Mouse (Mus musculus): ENCODE results near the gene Gm13278. TPM values are rescaled to one million over a fixed set of nuclear protein-coding genes. Genes with fewer than 3 reads are reported as not detected.
"Not testable (repeated sequence)": the region's sequence is repeated elsewhere in the genome, so short reads cannot be mapped to it uniquely, and the experiment has no call there.

The Gm13278 gene
- not detected in 2 replicates for polyA plus RNA-seq (2015; fragmentation: Nextera tagmentation; extraction: Ambion mirVana)

DNA sequence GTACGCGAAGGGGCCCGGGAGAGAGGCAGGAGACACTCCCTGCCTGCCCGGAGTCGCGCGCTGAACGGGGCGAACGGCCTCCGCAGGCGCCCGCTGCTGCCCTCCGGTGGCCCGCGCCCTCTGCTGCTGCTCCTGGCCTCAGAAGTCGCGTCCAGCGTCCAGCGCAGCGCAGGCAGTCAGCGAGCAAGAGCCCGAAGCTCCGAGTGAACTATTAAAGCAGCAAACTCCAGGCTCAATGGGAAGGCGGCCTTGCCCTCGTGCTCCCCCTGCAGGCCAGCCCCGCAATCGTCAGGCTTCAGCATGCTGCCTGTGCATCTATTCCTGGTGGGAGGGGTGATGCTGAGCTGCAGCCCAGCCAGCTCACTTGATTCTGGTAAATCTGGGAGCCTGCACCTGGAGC, at the start of gene Gm13278:
Gene Gm13278 (plus strand): TSS at position 301 of the 400 bp plus-strand sequence.
- H3K27me3 ChIP-seq; H3K9ac ChIP-seq; ATAC-seq (replicated peaks; ENCODE audit: low FRiP score); H3K4me1 ChIP-seq; H3K4me2 ChIP-seq; H3K36me3 ChIP-seq; H3K4me3 ChIP-seq (replicated peaks); H3K27ac ChIP-seq; H3K9me3 ChIP-seq (replicated peaks): not testable (repeated sequence)
- WGBS, result no CpG with 5 or more reads among the region's 28 CpGs

DNA sequence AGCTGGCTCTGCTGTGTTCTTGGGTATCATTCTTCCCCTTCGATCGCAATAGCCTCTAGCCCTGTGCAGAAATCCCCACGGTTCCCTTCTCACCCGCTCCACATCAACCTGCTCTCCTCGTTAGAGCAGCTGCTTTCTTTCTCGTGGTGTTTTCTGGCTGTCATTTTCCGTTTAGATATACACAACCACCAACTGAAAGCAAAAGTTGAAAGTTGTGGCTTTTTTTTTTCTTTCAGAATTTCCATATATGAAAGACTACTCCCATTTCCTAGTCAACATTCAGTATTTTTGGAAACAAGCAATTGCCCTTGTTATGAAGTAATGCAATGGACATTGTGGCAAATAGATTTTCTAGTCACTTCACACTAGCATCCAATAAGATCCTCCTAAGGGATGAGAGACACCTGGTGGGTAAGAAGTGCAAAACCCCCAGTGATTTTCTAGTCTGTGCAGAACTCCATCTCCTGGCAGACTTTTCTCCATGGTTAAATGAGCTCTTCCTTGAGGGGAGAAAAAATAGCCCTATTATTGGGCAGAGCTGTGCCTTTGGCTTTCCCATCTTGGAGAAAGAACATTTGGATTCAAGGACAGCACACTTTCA, 48.5 kb upstream of the Gm13278 start:
- no peaks in the 10 kb centered on the region for H3K4me1 ChIP-seq
- 0 out of 2 replicates have a peak, but pooled peaks cover 2% of the 10 kb centered on the region for H3K27me3 ChIP-seq
- 73% methylated on average over 7 of the region's 7 CpGs for WGBS
- no peak overlapping the region for H3K27ac ChIP-seq
- ATAC-seq (replicated peaks; ENCODE audit: low FRiP score), result no peak
- no peaks in the 10 kb centered on the region for H3K9me3 ChIP-seq (replicated peaks)
- no peak overlapping the region for H3K4me2 ChIP-seq
- no peak overlapping the region for H3K9ac ChIP-seq
- no peak overlapping the region for H3K4me3 ChIP-seq (replicated peaks)
- no peaks in the 10 kb centered on the region for H3K36me3 ChIP-seq

- no peak overlapping the region for H3K4me3 ChIP-seq (replicated peaks)
- H3K4me2 ChIP-seq, result no peak overlapping the region
- H3K9me3 ChIP-seq (replicated peaks), result no peaks in the 10 kb centered on the region
- no peaks in the 10 kb centered on the region for H3K36me3 ChIP-seq
- H3K4me1 ChIP-seq, result no peaks in the 10 kb centered on the region
- WGBS, result 66% methylated on average over 3 of the region's 3 CpGs
- no peak overlapping the region for H3K9ac ChIP-seq
- H3K27me3 ChIP-seq, result no peaks in the 10 kb centered on the region
- no peak overlapping the region for H3K27ac ChIP-seq
- ATAC-seq (replicated peaks; ENCODE audit: low FRiP score), result no peak
These were observed 47.1 kb upstream of the Gm13278 start for GRCm38 (mm10) chr4:88744207-88744606.

- no peak for ATAC-seq (replicated peaks; ENCODE audit: low FRiP score)
- 58% methylated on average over 6 of the region's 6 CpGs for WGBS
- Histone ChIP-seq H3K9me3 (replicated peaks) (no peaks in the 10 kb centered on the region), H3K9ac (no peak overlapping the region), H3K36me3 (no peaks in the 10 kb centered on the region), H3K27ac (no peak overlapping the region), H3K4me2 (no peak overlapping the region), H3K27me3 (no peaks in the 10 kb centered on the region), H3K4me1 (no peaks in the 10 kb centered on the region), H3K4me3 (replicated peaks) (no peak overlapping the region)
These were observed 41.4 kb upstream of the Gm13278 start for GRCm38 (mm10) chr4:88749926-88750325.

DNA sequence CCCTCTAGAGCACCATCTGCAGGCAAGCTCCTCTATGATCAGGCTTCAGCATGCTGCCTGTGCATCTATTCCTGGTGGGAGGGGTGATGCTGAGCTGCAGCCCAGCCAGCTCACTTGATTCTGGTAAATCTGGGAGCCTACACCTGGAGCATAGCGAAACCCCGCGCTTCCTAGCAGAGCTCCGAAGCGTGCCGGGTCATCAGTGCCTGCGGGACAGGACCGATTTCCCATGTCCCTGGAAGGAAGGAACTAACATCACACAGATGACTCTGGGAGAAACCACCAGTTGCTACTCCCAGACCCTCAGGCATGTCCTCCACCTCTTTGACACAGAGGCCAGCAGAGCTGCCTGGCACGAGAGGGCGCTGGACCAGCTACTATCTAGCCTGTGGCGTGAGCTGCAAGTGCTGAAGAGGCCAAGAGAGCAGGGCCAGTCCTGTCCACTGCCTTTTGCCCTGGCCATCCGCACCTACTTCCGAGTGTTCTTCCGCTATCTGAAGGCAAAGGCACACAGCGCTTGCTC, 36.5 kb upstream of the Gm13278 start, which contains the start of gene Gm13271:
Gene Gm13271 (plus strand): TSS at position 51 of the 523 bp plus-strand sequence.
- not testable (repeated sequence) for H3K27me3 ChIP-seq; H3K9me3 ChIP-seq (replicated peaks); H3K27ac ChIP-seq; H3K36me3 ChIP-seq; ATAC-seq (replicated peaks; ENCODE audit: low FRiP score); H3K4me1 ChIP-seq; H3K9ac ChIP-seq; H3K4me3 ChIP-seq (replicated peaks); H3K4me2 ChIP-seq
- 82% methylated on average over 15 of the region's 15 CpGs for WGBS

DNA sequence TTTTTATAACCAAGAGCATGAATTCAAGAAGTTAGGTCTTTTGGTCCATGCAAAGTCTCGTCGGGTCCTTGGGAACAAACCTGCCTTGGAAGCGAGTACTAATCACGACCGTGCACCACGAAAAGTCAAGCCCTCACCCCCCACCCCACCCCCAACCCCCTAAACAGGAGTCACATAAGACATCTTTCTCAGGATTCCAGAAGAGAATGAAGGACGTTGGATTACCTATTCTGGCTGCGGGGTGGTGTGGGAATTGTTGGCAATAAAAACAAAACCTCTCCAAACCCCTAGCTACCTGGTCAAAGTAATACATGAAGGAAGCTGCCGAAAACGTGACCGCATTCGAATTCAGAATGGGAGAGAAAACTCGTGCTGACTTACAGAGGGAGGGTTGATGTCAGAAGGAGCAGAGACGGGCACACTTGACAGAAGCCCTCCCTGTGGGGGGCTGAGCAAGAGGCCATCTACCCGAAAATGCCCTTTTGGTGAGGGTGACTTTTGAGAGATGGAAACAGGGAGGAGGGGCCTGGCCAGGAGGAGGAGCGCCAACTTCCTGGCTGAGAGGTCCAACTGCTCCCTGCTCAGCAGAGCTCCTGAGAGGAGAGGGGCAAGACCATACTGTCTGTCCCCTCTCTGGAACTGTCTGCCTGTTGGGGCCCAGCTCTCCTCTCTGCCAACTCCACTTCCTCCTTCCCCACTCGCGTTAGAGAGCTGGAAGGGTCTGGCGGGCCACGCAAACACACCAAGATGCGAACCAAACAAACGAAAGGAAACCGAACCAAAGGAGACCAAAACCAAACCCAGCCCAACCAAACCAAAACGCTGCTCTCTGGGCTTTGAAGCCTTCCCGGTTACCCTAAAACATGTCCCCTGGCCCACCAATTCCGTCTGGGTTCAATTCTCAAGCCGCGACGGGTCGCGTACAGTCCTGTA, 34.5 kb upstream of the Gm13278 start:
- not testable (repeated sequence) for H3K36me3 ChIP-seq; H3K4me1 ChIP-seq; ATAC-seq (replicated peaks; ENCODE audit: low FRiP score); H3K9me3 ChIP-seq (replicated peaks); H3K27me3 ChIP-seq
- Histone ChIP-seq H3K4me3 (replicated peaks) (peak overlapping the region; percentile 56), H3K9ac (peak overlapping the region; percentile 66), H3K27ac (peak overlapping the region; percentile 97), H3K4me2 (peak overlapping the region; percentile 83)
- WGBS, result 8% methylated on average over 29 of the region's 31 CpGs

- H3K27me3 ChIP-seq; H3K4me1 ChIP-seq; H3K36me3 ChIP-seq; H3K9me3 ChIP-seq (replicated peaks): not testable (repeated sequence)
- 0% methylated on average over 21 of the region's 21 CpGs for WGBS
- H3K4me3 ChIP-seq (replicated peaks), result peak overlapping the region; percentile 56
- peak overlapping the region; percentile 83 for H3K4me2 ChIP-seq
- H3K9ac ChIP-seq, result peak overlapping the region; percentile 66; the same call in 1 of the 2 replicates
- ATAC-seq (replicated peaks; ENCODE audit: low FRiP score), result peak; percentile 100
- peak overlapping the region; percentile 97 for H3K27ac ChIP-seq
These were observed 33.7 kb upstream of the Gm13278 start for GRCm38 (mm10) chr4:88757628-88758031.

- H3K4me1 ChIP-seq; H3K4me2 ChIP-seq; H3K4me3 ChIP-seq (replicated peaks); H3K9me3 ChIP-seq (replicated peaks); ATAC-seq (replicated peaks; ENCODE audit: low FRiP score); H3K27ac ChIP-seq; H3K9ac ChIP-seq; H3K27me3 ChIP-seq; H3K36me3 ChIP-seq: not testable (repeated sequence)
- 90% methylated on average over 9 of the region's 9 CpGs for WGBS
These were observed 32.6 kb upstream of the Gm13278 start for GRCm38 (mm10) chr4:88758751-88759150.

DNA sequence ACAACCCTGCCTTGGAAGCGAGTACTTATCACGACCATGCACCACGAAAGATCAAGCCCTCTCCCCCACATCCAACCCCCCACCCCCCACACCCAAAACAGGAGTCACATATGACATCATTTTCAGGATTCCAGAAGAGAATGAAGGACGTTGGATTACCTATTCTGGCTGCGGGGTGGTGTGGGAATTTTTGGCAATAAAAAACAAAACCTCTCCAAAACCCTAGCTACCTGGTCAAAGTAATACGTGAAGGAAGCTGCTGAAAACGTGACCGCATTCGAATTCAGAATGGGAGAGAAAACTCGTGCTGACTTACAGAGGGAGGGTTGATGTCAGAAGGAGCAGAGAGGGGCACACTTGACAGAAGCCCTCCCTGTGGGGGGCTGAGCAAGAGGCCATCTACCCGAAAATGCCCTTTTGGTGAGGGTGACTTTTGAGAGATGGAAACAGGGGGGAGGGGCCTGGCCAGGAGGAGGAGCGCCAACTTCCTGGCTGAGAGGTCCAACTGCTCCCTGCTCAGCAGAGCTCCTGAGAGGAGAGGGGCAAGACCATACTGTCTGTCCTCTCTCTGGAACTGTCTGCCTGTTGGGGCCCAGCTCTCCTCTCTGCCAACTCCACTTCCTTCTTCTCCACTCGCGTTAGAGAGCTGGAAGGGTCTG, 31.6 kb upstream of the Gm13278 start, which contains the start of gene Gm13283:
Gene Gm13283 (plus strand): TSS at position 510 of the 659 bp plus-strand sequence.
- WGBS, result 21% methylated on average over 10 of the region's 14 CpGs
- peak within 1 kb of the TSS; percentile 34 for H3K4me3 ChIP-seq (replicated peaks)
- peak within 1 kb of the TSS; percentile 54 for H3K4me2 ChIP-seq
- H3K9ac ChIP-seq; H3K9me3 ChIP-seq (replicated peaks); ATAC-seq (replicated peaks; ENCODE audit: low FRiP score); H3K4me1 ChIP-seq; H3K27me3 ChIP-seq; H3K36me3 ChIP-seq: not testable (repeated sequence)
- peak within 1 kb of the TSS; percentile 82 for H3K27ac ChIP-seq

- not testable (repeated sequence) for H3K27me3 ChIP-seq; H3K9me3 ChIP-seq (replicated peaks); H3K36me3 ChIP-seq; H3K4me1 ChIP-seq; ATAC-seq (replicated peaks; ENCODE audit: low FRiP score); H3K9ac ChIP-seq
- H3K4me2 ChIP-seq, result peak overlapping the region; percentile 54
- under 1% methylated on average over 23 of the region's 28 CpGs for WGBS
- peak overlapping the region; percentile 82 for H3K27ac ChIP-seq
- peak overlapping the region; percentile 34 for H3K4me3 ChIP-seq (replicated peaks)
These were observed 30.9 kb upstream of the Gm13278 start for GRCm38 (mm10) chr4:88760431-88760830.

DNA sequence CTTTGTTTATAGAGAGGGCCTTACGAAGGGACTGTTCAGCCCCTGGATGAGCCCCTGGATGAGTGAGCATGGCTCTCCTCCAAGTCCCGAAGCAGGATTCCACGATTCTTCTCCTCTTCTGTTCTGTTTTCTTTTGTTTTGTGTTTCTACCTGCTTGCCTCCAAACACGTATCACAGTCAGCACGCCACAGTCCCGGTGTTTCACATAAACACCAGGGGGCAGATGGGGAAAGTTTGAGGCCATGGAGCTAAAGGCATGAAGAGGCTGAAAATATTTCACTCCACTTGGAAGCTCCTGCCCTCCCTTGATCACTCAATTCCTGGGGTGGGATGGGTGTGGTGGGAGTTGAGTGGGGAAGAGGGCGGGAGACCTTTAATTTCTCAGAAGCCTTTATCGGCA, 29.6 kb upstream of the Gm13278 start:
- H3K9me3 ChIP-seq (replicated peaks); H3K9ac ChIP-seq; H3K4me3 ChIP-seq (replicated peaks); H3K36me3 ChIP-seq; H3K4me2 ChIP-seq; H3K27ac ChIP-seq; H3K27me3 ChIP-seq; H3K4me1 ChIP-seq; ATAC-seq (replicated peaks; ENCODE audit: low FRiP score): not testable (repeated sequence)
- WGBS, result 74% methylated on average over 6 of the region's 8 CpGs

GRCm38 (mm10) chr4:88762341-88762740, 29.0 kb upstream of the Gm13278 start:
- ATAC-seq (replicated peaks; ENCODE audit: low FRiP score), result not testable (repeated sequence)

More at GRCm38 (mm10) chr4:88762341-88762740, 29.0 kb upstream of the Gm13278 start:
- H3K36me3 ChIP-seq; H3K27ac ChIP-seq; H3K4me1 ChIP-seq; H3K27me3 ChIP-seq; H3K9me3 ChIP-seq (replicated peaks); H3K4me3 ChIP-seq (replicated peaks); H3K9ac ChIP-seq: not testable (repeated sequence)
- WGBS, result 51% methylated on average over 9 of the region's 9 CpGs
- H3K4me2 ChIP-seq, result peak overlapping the region; percentile 53; the same call in 1 of the 2 replicates

Data from kidney, embryonic 15.5 days (tissue).